Mouse (Mus musculus) cortical plate, adult 2 months (tissue): ENCODE results near the gene Adam15. TPM values are rescaled to one million over a fixed set of nuclear protein-coding genes. Genes with fewer than 3 reads are reported as not detected.

Experiments
- H3K27ac ChIP-seq: fragments of 200-500 bp; 2 replicates; pipeline ENCODE4 v1.5.1; 2012; ENCODE audit warnings: low read length, control low read depth, inconsistent platforms; ENCODE audit not compliant: insufficient read depth
- H3K4me1 ChIP-seq: fragments of 200-500 bp; 2 replicates; pipeline ENCODE4 v1.6.1; 2011; ENCODE audit warnings: low read length; ENCODE audit not compliant: control insufficient read depth, insufficient read depth
- H3K4me3 ChIP-seq: fragments of 200-500 bp; 2 replicates; pipeline ENCODE4 v1.5.1; 2011; ENCODE audit warnings: mild to moderate bottlenecking, low read length, control low read depth; ENCODE audit not compliant: insufficient read depth
- CTCF ChIP-seq: fragments of 200-500 bp; IDR thresholded peaks from 2 replicates; pipeline ENCODE4 v1.5.1; 2011; ENCODE audit warnings: mild to moderate bottlenecking, control low read depth, low read length; ENCODE audit not compliant: insufficient read depth; ENCODE audit errors: extremely low read depth
- POLR2A ChIP-seq: fragments of 200-500 bp; IDR thresholded peaks from 2 replicates; pipeline ENCODE4 v1.6.1; 2011; ENCODE audit warnings: mild to moderate bottlenecking, low read length, control low read depth; ENCODE audit not compliant: insufficient read depth; ENCODE audit errors: extremely low read depth
- polyA plus RNA-seq: library from polyadenylated mRNA; depleted of rRNA; stranded (reverse); fragments of >200 nt; gene quantifications from 2 replicates; pipeline ENCODE4 v1.2.3, GENCODE M21; 2012

Gene Adam15
- polyA plus RNA-seq, 1 experiment, result 170 TPM

DNA sequence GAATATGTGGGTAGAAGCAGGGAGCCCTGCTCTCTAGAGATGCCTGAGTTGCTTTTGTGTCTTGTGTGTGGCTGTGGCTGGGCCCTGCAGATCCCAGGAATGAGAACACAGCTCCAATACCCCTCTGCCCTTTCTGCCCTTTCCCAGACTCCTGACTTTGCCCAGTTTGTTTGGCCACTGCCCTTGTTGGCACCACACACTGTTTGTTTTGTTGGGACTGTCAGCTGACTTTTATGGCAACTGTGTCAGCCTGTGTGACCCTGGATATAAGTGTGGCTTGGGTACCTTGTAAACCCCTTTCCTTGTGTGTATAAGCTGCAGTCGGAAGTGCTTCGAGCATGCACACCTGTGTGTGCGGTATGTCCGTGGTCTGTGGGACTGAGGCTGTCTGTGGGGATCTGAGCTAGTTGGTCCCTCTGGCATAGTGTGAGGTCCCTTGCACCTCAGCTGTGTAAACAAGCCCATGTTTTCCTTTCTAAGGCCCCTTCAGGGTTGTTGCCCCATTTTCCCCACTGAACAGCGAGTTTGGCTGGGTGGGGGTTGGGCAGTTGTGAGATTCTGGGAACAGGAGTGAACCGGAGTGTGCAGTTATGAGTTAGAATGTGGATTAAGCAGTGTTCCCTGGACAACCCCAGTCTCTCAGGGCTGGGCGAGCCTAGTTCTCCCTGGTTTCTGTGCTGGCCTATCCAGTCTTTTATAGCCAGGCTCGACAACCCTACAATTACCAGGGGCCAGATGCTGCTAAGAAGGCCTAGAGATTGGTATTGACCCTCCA lies 44.1 kb downstream of the Adam15 start:
- no peaks in the 10 kb centered on the region for H3K4me1 ChIP-seq
- no peak overlapping the region for H3K27ac ChIP-seq
- no peak overlapping the region for H3K4me3 ChIP-seq
- TF ChIP-seq POLR2A (no peak), CTCF (no peak)

DNA sequence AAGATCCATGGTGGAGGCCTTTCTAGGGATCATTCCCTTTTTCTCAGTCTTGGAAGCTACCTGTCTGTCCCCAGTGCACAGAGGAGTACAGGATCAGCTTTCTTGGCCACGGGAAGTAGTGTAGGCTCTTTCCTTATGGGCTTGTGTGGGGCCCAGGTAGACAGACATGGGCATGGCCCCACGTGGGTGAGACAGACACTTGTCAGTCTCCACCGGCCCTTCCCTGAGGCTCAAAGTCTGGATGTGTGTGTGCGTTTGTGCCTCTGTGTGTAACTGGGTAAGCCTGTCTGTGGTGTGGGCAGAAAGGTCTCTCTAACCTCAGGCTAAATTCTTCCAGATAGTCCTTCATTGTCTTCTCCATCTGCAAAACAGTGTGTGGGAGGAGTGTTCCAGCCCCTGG lies 44.7 kb downstream of the Adam15 start:
- TF ChIP-seq CTCF (no peak), POLR2A (no peak)
- Histone ChIP-seq H3K4me1 (no peaks in the 10 kb centered on the region), H3K27ac (no peak overlapping the region), H3K4me3 (no peak overlapping the region)

DNA sequence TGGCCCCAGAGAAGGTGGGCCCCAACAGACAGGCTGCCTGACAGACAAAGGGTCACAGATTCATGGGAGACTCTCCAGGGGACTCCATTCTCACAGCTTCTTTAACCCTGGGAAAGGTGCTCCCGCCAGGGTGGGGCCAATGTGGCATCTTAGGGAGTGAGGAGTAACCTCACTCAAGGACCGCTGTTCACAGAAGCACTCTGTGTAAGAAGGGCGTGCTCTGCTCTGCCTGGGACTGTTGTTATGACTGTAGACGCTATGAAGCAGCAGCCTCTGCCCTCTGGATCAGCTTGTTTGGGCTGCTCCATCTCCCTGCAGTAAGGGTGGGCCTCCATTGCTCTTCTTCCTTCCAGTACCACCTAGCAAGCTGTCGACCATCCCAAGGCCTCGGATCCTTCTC lies 45.4 kb downstream of the Adam15 start:
- Histone ChIP-seq H3K4me1 (no peaks in the 10 kb centered on the region), H3K27ac (no peak overlapping the region), H3K4me3 (no peak overlapping the region)
- TF ChIP-seq POLR2A (no peak), CTCF (no peak)

DNA sequence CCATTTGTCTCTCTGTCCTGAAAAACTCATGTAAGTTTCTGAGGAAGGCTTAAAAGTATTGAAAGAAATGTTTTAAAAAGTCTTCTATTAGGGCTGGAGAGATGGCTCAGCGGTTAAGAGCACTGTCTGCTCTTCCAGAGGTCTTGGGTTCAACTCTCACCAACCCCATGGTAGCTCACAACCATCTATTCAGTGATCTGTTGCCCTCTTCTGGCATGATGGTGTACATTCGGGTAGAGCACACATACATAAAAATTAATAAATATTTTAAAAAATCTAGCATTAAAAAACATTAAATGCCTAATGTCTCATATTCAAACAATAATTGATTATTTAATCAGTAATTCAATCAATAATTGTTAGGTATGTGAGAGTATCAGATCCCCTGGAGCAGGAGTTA lies 49.3 kb downstream of the Adam15 start:
- H3K4me3 ChIP-seq, result no peak overlapping the region

DNA sequence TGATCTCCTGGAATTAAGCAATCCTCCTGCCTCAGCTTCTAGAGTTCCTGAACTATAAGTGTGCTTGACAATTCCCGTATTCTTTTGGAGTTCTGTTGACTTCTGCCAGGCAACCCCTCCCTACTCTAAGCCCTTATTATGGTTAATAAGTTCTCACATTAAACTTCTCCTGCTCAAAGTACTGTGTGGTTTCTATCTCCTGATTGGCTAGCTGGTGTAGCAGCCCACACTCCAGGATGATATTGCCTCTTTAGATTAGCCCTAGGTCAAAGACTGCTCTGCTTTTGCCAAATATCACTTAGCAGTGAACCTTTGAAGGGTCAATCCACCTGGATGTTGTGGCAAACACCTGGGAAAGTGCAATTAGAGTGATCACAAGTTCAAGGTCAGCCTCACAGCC lies 49.7 kb downstream of the Adam15 start:
- TF ChIP-seq CTCF (no peak), POLR2A (no peak)
- Histone ChIP-seq H3K4me1 (peaks cover 3% of the 10 kb centered on the region), H3K4me3 (no peak overlapping the region), H3K27ac (no peak overlapping the region)

More for the DNA sequence above, 49.3 kb downstream of the Adam15 start:
- no peak overlapping the region for H3K27ac ChIP-seq
- H3K4me1 ChIP-seq, result peaks cover 3% of the 10 kb centered on the region
- TF ChIP-seq POLR2A, result no peak
- no peak for TF ChIP-seq CTCF

DNA sequence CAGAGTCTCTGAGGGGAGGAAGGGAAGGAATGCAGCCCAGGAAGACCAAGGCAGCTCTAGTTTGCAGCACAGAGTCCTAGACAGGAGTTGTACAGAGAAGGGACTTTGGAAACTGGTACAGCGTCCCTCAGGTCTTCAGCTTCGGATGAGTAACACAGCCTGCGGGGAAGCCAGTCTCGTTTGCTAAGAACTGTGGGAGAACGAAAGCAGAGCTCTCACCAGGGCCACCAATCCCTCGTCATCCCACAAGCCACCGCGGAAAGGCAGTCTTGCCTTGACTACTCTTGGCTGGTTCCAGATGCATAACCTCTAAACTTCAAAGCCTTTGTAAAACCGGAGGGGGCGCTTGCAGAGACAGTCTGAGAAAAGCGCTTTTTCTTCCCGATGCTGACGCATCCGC lies 50.3 kb downstream of the Adam15 start:
- H3K27ac ChIP-seq, result no peak overlapping the region
- TF ChIP-seq CTCF, result no peak
- no peak for TF ChIP-seq POLR2A
- no peak overlapping the region for H3K4me3 ChIP-seq
- peaks cover 3% of the 10 kb centered on the region for H3K4me1 ChIP-seq

DNA sequence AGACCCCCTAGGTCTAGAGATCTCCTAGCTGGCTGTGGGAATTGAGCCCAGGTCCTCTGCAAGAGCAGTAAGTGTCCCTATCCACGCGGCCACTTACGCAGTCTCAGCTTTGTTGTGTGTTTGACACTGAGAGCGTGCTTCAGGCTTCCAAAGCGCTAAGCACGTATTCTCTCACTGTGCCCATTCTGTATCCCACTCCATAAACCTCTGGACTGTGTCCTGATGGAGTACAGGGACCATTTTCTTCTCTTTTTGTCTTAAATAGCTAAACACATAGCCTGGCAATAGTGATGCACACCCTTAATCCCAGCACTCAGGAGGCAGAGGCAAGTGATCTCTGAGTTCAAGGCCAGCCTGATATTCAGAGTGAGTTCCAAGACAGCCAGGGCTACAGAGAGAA lies 50.9 kb downstream of the Adam15 start:
- no peak overlapping the region for H3K27ac ChIP-seq
- H3K4me1 ChIP-seq, result peaks cover 3% of the 10 kb centered on the region
- H3K4me3 ChIP-seq, result no peak overlapping the region
- TF ChIP-seq POLR2A (no peak), CTCF (no peak)

DNA sequence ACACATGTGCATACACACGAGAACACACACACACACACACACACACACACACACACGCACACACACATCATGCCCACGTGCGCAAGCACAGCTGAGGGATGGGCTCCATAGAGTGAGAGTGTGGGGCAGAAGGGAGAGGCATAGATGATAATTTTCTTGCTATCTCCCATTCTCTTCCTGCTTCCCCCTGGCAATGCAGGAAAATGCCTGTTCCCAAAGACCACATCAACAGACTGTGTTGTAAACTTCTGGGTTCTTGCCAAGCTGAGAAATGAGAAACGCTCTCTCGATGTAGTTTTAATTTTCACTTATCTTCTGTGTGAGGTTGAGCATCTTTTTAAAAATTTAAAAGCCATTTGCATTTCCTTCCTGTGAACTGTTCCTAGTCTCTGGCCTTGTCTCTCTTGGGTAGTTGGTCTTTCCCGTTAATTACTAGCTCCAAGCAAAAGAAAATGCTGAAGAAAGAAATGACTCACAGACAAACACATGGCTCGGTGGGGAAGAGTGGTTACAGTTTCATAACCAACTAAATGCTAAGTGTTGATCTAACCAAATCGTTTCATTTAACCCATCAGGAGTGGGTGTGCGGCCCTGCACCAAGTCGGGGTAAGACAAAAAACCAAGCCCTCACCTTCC lies 52.9 kb downstream of the Adam15 start:
- Histone ChIP-seq H3K4me3 (no peak overlapping the region), H3K27ac (0 out of 2 replicates have a peak overlapping the region, but pooled peaks have one; percentile 48), H3K4me1 (peaks cover 3% of the 10 kb centered on the region)
- TF ChIP-seq POLR2A, result no peak
- TF ChIP-seq CTCF, result no peak

DNA sequence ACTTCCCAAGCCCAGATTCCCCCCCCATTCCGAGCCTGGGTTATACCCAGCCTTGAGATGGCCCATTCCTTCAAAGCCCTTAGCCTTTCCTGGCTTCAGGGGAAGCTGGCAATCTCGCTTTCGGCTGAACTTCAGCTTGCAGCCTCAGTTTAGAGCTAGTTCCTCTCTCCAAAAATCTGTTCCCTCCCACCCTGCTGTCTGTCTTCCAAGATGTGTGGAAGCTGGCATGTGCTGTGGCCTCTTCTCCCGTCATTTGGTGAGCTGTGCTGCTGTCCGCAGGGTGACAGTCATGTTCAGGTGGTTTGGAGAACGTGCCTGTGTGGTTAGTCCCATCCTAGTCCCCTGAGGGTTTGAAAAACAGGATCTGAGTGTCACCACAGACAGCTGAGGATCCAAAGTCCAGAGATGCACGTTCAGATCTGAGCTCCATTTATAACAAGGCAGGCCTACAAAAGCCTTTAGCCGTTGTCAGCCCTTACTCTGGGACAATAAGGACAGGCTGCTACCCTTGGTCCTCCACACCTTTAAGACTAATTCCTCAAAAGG lies 54.0 kb downstream of the Adam15 start:
- H3K4me1 ChIP-seq, result peaks cover 3% of the 10 kb centered on the region
- H3K4me3 ChIP-seq, result no peak overlapping the region
- no peak for TF ChIP-seq CTCF
- no peak for TF ChIP-seq POLR2A
- no peak overlapping the region for H3K27ac ChIP-seq

DNA sequence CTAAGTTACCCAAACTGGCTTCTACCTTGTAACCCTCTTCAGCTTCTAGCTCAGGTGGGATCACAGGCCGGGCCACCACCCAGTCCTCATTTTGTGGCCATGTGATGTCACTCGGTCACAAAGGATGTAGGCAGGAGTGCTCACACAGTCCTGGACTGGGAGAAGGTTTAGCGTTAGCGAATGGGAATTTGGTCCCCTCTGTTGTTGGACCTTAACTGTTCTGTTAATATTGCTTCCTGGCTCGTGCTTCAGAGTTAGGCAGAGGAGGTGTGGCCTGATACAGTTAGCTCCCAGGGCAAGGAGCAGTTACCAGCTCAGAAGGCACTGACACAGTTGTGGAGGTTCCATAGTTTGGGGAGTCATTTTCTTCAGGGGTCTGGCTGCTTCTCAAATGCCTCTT lies 55.6 kb downstream of the Adam15 start:
- no peak for TF ChIP-seq POLR2A
- TF ChIP-seq CTCF, result no peak
- Histone ChIP-seq H3K27ac (no peak overlapping the region), H3K4me3 (no peak overlapping the region), H3K4me1 (peaks cover 3% of the 10 kb centered on the region)
